Mouse (Mus musculus): ENCODE measurements around the gene Gm16253.

GRCm38 (mm10) chr3:96546880-96547279 lies 29.9 kb upstream of the Gm16253 start:
- TF ChIP-seq POLR2A (IDR thresholded peaks at IDR 0.05; ENCODE audit: control insufficient read depth in 1 of 2, insufficient read depth in 1 of 2, low read depth in 1 of 2, low read length in 2 of 2, poor library complexity in 1 of 2) (no peak), RCOR1 (IDR thresholded peaks at IDR 0.05; ENCODE audit: low read depth, low read length) (no peak), CTCF (IDR thresholded peaks at IDR 0.05 in 2 of 3, conservative IDR thresholded peaks at IDR 0.05 in 1 of 3; ENCODE audit: control insufficient read depth in 1 of 3, insufficient read depth in 1 of 3, low read depth in 2 of 3, low read length in 3 of 3, poor library complexity in 1 of 3, severe bottlenecking in 1 of 3) (no peak), SIN3A (IDR thresholded peaks at IDR 0.05; ENCODE audit: low read length) (no peak), GATA1 (IDR thresholded peaks at IDR 0.05; ENCODE audit: low read depth, low read length) (no peak), MAFK (IDR thresholded peaks at IDR 0.05; ENCODE audit: borderline replicate concordance, low read depth, low read length) (no peak)

All from MEL (cell line).